Mouse (Mus musculus): ENCODE measurements around the gene Rbfox1.

- TF ChIP-seq GATA1 (IDR thresholded peaks at IDR 0.05; ENCODE audit: borderline replicate concordance, low read length) (no peak), FLI1 (IDR thresholded peaks at IDR 0.05; ENCODE audit: low read length) (no peak)
These were observed 1279.1 kb downstream of the Rbfox1 start for GRCm38 (mm10) chr16:7164153-7164737.

All from megakaryocyte, embryonic 14.5 days (primary cell).